Mouse (Mus musculus) left cerebral cortex, adult 11 months (tissue): Measurements from ENCODE around the gene Smarca4.
"Not testable (repeated sequence)": the region's sequence is repeated elsewhere in the genome, so short reads cannot be mapped to it uniquely, and the experiment has no call there.

ENCODE experiments used
- DNase-seq: peaks from one replicate; pipeline ENCODE4 v3.0.0; 2022; ENCODE audit warnings: low spot score

Gene Smarca4

DNA sequence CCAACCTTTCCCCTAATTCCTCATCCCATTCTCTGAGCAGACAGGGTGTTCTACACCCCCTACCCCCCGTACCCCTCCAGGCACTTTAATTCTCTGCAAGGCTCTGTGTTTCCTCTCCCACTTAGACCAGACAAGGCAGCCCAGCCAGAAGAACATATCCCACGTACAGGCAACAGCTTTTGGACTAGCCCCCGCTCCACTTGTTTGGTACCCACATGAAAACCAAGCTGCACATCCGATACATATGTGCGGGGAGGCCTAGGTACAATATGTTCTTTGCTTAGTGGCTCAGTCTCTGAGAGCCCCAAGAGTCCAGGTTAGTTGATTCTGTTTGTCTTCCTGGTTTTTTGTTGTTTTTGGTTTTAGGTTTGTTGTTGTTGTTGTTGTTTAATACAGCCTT lies 46.1 kb downstream of the Smarca4 start:
- DNase-seq = no peak

DNA sequence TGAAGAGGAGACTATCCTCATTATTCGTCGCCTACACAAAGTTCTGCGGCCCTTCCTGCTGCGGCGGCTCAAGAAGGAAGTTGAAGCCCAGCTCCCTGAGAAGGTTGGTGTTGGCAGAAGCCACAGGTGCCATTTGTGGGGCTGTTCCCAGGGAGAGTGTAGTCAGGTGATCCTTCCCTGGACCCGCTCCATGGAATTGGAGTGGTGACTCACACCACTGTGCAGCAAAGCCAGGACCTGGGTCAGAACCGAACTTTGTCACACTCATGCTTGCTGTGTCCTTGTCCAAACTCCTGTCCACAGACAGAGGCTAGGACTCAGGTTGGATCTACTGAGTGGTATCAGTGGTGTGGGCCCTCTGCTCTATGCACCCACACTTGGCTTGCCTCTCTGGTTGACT lies 53.0 kb downstream of the Smarca4 start:
- DNase-seq = no peak

DNA sequence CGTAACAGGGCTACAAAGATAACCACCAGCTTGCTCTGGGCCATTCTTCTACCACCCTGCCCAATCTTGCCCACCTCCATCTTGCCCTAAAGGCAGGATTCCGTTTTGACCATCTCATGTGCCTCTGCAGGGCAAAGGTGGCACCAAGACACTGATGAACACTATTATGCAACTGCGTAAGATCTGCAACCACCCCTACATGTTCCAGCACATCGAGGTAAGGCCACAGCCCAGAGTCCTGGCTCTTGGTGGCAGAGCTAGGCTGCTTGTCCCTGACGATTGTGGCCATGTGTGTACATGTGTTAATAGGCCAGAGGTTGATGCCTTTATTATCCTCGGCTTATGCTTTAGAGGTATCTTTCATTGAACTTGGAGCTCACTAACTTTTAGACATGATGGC lies 54.4 kb downstream of the Smarca4 start:
- no peak for DNase-seq

DNA sequence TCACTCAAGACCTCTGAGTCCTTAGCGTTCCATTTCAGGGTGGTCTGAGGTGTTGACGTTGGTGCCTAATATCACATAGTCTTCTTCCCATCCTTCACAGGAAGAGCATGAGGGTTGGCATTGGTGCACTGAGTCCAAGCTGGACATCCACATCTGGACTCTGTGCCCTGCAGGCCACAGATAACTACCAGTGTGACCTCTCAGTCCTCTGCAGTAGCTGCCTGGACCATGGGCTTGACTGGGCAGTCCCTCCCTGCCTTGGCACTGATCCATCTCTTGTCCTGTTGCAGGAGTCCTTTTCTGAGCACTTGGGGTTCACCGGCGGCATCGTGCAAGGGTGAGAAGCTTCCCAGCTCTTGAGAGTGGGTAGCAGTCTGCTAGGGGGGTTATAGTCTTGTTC lies 55.8 kb downstream of the Smarca4 start:
- DNase-seq = no peak

DNA sequence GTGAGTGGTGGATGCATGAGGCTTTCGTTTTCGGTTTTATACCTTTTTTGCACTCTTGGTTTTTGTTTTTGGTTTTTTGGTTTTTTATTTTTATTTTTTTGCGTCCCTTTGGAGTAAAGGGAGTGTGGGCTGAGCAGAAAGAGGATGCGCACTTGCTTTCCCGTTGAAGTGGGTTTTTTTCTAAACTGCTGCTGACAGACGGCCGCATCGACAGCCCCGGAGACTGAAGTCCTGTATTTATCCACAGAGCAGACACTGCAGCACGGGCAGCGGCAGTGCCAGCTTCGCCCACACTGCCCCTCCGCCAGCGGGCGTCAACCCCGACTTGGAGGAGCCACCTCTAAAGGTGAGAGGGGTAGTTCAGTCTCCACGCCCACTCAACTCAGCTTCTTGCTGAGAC lies 61.7 kb downstream of the Smarca4 start:
- DNase-seq = no peak

DNA sequence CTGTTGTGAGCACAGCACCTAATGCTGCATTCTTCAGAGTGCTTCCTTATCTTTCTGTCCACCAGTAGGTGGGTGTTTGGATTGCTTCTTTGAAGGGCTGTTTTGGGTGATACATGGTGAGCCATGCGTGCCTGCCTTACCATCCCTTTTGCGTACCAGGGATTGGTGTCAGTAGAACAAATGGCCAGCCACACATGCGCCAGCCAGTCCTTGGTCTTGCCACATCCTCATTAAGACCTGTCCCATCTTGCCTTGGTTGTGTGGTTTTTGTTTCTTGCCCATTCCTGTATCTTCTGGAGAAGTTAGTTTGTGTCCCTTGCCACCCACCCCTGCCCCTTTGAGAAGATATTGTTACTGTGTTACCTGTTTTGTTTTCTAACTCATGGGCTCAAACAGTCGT lies 64.5 kb downstream of the Smarca4 start:
- DNase-seq = no peak

DNA sequence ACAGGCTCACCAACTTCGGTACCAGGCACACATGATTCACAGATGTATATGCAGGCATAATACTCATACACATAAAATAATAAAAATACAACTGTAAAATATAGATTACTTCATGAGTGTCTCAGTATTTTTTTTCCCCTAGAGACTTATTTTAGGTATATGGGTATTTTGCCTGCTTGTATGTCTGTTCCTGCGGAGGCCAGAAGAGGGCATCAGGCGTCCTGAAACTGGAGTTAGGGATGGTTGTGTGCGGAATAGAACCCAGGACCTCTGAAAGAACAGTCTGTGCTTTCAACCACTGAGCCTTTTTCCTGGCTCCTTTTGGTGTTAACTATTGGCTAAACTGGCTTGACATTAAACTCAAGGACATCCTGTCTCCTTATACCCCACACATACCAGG lies 66.9 kb downstream of the Smarca4 start:
- no peak for DNase-seq

DNA sequence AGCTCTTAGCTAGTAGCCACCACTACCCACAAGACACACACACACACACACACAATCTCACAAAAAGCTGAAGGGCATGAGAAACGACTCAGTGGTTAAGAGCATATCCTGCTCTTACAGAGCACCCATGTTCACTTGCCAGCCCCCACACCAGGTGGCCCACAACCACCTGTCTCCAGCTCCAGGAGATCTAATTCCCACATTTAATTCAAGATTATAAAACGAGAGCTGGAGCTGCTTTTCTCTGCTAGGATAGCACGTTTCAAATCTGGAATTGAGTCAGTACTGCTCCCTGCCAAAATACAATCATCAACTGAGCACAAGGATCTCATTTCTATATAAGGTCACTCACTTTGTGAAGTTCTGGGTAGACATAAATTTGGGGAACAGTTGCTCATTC lies 67.9 kb downstream of the Smarca4 start:
- DNase-seq = no peak

DNA sequence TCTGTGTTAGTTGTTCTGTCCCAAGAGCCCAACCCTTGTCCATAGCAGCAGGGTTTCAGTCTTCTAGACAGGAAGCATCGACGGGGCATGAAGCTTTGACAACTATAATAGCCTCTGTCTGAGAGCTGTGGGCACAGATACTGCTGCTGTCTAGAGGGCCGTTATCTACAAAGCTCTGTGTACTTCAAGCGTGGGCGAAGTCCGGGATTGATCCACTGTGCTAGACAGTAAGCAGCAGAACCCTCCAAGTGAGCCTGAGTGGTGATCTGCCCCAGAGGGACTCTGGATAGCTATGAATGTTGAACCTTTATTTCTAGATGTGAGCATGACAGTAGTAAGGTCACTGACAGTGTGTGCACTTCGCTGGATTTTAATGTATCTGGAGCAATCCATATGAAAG lies 72.6 kb downstream of the Smarca4 start:
- no peak for DNase-seq

DNA sequence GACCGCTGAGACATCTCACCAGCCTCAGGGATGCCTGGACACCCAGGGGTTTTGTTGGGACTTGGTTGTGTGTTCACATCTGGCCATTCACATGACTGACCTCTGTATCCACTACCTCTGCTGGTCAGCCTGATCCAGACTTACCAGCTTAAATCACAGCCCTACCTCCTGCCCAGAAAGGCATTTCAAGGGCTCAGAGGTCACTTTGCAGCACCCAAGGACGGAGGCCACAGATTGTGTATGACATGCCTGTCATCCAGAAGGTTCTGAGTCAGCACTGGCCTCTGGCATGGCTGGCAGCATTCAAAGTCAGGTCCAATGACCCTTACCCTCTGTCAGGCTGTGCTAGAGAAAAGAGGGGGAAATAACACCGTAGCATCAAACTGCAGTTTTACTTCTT lies 74.1 kb downstream of the Smarca4 start:
- DNase-seq = no peak

DNA sequence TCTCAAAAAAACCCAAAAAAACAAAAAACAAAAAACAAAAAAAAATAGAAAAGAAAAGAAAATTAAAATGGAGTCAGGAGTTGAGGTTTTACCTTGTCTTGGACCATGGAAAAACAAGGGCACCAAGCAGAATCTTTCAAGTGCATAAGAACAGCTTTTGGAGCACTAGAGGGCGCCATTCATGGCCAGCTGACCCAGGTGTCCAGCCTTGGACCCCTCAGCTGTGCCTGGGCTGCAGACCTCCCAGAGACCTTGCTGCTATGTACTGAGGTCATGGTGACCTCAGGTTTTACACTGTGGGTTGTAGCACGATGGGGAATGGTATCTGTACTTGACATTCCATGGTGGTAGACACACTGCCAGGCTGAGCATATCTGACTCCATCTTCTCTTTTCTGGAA lies 75.9 kb downstream of the Smarca4 start:
- no peak for DNase-seq

DNA sequence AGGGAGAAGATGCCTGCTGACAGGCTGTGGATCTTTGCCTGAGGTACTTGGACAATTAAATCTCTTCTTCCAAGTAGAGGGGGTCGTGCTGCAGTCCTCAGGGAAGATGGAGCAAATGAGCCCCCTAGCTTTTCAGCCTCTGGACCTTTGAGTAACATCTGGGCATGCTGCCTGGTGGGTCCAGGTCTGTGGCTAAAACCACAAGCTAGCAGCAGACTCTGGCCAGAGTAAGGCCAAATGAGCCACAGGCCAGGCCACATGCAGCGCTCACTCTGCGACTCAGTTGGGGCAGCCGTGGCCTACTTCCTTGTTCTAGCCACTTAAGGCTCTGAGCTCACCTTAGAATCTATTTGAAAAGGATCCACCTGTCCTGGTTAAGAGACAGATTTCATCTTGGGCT lies 76.5 kb downstream of the Smarca4 start:
- no peak for DNase-seq

DNA sequence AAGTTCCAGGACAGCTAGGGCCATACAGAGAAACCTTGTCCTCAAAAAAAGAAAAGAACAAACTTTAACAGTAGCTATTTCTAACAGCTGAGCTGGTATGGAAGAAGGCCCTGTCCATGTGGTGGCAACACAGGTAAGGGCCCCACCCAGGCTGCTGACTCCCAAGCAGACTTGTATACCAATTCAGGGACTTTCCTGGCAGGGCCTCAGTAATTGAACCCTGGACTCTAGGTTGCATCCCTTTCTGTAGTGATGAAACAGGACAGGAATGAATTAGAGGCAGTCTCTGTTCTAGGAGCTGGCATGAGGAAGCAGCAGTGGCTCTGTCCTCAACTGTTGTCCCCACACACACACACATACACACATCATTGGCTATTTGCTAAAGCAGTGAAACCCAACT lies 78.1 kb downstream of the Smarca4 start:
- no peak for DNase-seq

DNA sequence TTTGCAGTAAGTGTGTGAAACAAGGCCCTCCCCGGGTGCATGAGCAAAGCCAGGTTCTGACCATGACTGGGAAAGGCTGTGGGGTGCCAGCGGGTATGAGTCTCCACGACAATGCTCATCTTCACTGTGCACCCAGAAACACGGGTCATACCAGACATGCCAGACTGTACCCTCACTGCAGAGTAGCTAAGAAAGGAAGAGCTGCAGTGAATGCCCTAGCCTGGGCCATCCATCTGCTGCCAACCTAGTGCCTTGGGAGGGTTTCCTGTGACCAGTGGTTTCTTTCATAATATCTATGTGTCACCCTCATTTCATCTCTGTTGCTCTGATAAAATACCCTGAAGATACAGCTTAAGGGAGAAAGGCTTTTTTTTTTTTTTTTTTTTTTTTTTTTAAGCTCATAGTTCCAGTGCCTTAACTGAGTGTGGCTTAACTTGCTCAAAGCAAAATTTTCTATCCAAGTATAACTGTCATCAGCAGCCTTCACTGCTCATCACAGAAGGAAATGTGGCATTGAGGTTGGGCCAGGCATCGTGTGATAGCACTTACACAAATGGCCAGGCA lies 79.3 kb downstream of the Smarca4 start:
- no peak for DNase-seq

DNA sequence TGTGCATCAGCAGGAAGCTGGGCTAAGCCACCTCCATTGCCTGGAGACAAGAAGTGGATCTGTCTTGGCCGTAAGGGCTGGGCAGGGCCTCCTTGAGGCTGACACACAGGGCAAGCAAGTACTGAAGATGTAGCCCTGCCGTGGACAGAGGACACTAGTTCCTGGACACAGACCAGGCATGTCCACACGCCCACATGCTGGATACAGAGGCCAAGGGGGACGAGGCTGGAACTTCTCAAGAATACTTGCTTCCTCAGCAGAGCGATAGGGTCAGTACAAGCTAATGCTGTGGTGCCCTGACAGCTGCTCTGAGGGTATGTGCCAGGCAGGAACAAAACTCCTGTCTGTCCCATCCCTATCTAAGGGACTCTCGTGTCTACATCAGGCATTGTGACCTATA lies 81.2 kb downstream of the Smarca4 start:
- DNase-seq = no peak

DNA sequence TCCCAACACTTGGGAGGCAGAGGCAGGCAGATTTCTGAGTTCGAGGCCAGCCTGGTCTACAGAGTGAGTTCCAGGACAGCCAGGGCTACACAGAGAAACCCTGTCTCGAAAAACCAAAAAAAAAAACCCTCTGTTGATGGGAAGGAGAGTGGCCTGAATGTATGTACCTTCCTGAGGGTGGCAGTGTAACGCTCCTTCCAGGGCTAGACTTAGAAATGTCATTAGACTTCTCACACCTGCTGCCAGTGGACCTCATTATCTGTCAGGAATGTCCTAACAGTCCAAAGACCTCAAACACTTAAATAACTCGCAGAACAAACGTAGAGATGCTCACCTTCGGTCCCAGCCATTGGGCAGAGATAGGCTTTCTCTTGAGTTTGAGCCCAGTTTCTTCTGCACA lies 83.3 kb downstream of the Smarca4 start:
- DNase-seq = not testable (repeated sequence)

DNA sequence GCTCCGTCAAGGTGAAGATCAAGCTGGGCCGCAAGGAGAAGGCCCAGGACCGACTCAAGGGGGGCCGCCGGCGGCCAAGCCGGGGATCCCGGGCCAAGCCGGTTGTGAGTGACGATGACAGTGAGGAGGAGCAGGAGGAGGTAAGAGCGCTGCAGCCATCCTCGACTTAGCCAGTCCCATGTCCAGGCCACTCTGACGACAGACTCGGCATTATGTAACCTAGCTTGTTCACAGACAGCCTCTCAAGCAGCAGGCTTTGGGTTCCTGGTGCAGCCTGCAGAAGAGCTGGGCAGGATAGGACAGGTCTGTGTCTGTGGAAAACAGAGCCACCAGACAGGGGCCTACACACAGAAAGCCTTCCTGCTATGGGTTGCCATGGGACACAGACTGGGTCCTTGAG lies 85.1 kb downstream of the Smarca4 start:
- DNase-seq = no peak

DNA sequence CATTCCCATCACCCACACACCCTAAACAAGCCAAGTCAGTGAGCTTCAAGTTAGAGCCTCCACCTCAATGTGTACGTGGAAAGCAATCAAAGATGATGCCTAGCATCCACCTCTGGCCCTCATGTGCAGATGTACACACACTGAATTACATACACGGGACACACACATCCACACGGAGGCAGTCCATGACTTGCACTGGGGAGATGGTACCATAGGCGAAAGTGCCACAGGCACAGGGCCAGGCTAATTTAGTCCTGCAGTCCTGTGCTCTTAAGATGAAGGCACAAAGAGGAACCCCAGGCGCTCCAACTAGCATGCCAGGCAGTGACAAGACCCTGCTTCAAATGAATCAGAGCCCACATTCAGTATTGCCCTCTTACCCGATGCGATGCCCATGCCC lies 87.5 kb downstream of the Smarca4 start:
- DNase-seq = no peak

DNA sequence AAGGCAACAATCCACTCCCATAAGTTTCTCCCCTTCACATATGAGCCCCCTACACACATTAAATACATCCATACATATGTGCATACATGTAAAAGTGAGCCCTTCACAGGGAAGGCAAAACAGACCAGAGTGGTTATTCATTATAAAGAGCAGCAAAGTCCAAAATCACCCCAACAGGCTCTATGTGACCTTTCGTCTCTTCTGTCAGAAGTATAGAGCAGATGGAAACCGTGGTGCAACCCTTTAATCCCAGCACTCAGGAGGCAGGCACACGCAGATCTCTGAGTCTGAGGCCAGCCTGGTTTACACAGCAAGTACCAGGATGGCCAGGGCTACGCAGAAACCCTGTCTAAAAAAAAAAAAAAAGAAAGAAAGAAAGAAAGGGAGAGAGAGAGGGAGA lies 90.1 kb downstream of the Smarca4 start:
- no peak for DNase-seq

DNA sequence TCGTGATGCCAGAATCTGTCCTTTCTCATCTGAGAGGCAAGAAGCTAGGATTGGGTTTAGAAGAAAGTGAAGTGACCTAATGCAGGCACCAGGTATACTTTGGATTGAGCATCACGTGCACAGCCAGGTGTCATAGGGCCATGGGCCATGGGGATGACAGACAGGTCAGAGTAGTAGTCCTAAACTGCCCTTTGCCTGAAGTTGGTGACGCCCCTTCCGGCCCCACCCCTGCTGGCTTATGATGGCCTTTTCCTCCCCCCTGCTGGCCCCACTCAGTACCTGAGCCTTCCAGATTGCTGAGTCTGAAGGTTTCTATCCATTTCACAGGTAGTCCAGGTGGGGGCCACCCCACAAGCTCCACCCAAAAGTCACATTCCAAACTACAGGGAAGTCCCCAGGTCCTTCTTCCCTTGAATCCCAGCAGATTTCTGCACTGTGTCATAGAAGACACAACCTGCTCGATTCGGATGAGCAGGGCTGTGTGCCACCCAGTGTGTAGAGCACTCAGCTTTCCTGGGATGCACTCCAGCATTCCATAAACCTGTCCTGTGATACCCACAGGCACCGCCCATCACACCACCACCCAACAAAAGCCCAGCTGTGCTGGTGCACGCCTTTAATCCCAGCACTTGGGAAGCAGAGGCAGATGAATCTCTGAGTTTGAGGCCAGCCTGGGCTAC lies 90.8 kb downstream of the Smarca4 start:
- DNase-seq = no peak

DNA sequence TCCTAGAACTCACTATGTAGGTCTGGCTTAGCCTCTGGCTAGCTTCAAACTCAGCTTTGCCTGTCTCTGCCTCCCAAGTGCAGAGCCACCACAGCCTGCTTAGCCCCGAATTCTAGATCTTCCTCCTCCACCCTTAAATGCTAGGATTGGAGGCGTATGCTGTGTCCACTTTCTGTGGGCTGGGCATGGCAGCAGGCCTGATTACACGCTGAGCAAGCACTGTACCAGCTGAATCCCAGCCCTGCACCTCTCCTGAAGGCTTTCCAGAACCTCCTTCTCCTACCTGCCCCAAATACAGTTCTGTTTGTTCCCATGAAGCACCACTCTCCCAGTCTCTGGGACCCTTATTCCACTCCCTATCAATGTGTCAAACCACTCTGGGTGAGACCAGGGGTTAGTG lies 93.4 kb downstream of the Smarca4 start:
- DNase-seq = no peak

DNA sequence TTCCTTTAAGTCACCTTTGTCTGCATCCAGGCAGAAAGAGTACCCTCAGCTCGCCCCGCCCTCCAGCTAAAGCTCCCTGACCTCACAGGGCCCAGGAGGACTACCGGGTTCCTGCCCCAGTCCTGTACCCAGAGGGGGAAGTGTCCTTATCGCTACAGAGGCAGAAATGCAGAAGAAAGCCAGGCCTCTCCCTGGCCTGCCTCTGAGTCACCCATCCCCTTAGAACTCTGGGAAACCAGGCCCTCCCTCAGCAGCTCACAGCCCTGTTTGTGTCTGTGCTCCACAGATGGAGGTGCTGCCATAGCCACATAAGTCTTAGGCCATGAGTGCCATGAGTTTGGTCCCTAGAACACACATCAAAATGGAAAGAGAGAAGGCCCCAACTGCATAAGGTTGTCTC lies 99.3 kb downstream of the Smarca4 start:
- DNase-seq = no peak

DNA sequence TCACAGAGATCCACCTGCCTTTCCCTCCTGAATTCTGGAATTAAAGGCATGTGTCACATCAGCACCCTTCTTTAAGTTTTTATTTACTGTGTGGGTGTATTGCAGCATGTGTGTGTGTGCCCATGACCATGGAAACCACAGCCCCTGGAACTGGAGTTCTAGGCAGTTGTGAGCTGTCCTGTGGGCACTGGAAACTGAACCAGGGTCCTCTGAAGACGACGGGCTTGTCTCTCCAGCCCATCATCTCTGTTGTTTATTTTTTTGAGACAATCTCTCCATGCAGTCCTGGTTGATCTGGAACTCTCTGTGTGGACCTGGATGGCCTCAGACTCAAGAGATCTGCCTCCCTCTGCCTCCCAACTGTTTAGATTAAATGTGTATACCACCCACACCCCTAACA lies 101.0 kb downstream of the Smarca4 start:
- DNase-seq = no peak

DNA sequence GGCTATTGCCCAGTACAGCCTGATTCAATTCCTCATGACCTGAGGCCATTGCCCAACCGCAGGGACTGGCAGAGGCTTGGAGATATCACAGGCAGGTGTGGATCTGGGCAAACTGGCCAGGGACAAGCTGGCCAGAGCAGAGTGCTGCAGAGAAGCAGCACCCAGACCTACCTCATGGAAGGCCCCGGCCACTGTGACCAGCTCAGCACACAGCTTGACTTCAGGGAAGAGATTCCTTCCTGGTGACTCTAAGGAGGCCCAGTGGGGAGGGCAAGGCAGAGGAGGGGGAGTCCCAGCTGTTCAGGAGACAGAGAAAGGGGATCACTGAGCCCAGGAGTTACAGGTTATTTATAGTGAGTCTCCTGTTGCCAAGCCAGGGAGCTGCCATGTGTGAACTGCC lies 105.1 kb downstream of the Smarca4 start:
- DNase-seq = no peak
